Mouse (Mus musculus) lung, adult 2 months (tissue): Measurements from ENCODE around the gene Dchs1. TPM values are rescaled to one million over a fixed set of nuclear protein-coding genes. Genes with fewer than 3 reads are reported as not detected.

Source experiments
- DNase-seq: peaks from one replicate; pipeline ENCODE4 v3.0.0; 2022
- H3K4me1 ChIP-seq: fragments of 200-500 bp; 2 replicates; pipeline ENCODE4 v1.6.1; 2011; ENCODE audit warnings: low read length; ENCODE audit not compliant: control insufficient read depth, insufficient read depth
- H3K4me3 ChIP-seq: fragments of 200-500 bp; replicated peaks from 2 replicates; pipeline ENCODE3; 2011; ENCODE audit warnings: low read depth, mild to moderate bottlenecking, control low read depth, low read length; ENCODE audit errors: extremely low read depth
- CTCF ChIP-seq: fragments of 200-500 bp; IDR thresholded peaks from 2 replicates; pipeline ENCODE4 v1.5.1; 2011; ENCODE audit warnings: mild to moderate bottlenecking, low read length, control low read depth; ENCODE audit not compliant: insufficient read depth
- POLR2A ChIP-seq: fragments of 200-500 bp; IDR thresholded peaks from 2 replicates; pipeline ENCODE4 v1.6.1; 2011; ENCODE audit warnings: low read depth, mild to moderate bottlenecking, control low read depth, low read length, borderline replicate concordance; ENCODE audit errors: extremely low read depth
- WGBS: fragments of 180-500 bp; shearing (Covaris S2); methylation state at CpG from one replicate; pipeline ENCODE4 v1.1.7; 2018; 5-methylcytosine and 5-hydroxymethylcytosine counted together
- polyA plus RNA-seq: library from polyadenylated mRNA; depleted of rRNA; stranded (reverse); fragments of >200 nt; gene quantifications from 2 replicates; pipeline ENCODE4 v1.2.3, GENCODE M21; 2012

The Dchs1 gene
- polyA plus RNA-seq, 1 experiment, result 13.9 TPM

DNA sequence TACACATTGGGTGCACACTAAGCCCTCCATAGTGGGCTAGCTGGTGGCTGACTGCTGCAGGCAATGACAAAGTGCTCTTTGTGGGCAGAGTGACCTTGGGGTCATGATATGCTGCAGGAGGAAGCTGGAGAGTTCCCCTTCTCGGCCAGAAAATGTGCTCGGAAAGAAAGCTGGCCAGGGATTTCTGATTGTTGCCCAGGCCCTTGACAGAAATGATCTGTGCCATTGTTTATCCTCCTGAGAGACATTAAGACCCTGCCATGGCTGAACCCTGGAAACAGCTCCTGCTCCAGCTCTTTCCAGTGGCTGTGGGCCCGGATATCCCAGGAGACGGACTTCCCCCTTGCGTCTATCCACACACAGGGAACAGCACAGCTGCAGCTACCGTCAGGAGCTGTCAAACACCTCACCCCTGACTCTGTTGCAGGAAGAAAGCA lies 19.7 kb downstream of the Dchs1 start:
- DNase-seq, result no peak
- 19% methylated on average over 6 of the region's 6 CpGs for WGBS
- no peak for TF ChIP-seq CTCF
- TF ChIP-seq POLR2A, result no peak
- Histone ChIP-seq H3K4me3 (no peak overlapping the region), H3K4me1 (peaks cover 9% of the 10 kb centered on the region)

DNA sequence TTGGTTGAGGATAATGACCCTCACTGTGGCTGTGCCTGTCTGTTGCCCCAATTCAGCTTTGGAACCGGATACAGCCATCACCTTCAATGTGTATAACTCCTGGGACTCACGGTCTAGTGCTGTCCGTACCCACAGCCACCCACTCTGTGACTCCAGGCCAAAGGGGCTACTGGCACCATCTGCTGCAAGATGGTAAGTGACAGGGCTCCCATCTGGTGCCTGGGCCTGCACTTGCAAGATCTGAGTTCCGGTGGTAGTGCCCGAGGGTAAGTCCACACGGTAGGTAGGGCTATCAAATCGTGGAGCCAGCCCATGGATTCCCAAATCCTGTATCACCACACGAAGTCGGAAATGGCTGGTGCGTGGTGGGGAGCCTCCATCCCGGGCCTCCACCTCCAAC lies 23.1 kb downstream of the Dchs1 start:
- no peak overlapping the region for H3K4me3 ChIP-seq
- peaks cover 9% of the 10 kb centered on the region for H3K4me1 ChIP-seq
- no peak for DNase-seq
- no peak for TF ChIP-seq POLR2A
- TF ChIP-seq CTCF, result no peak
- WGBS, result 94% methylated on average over 11 of the region's 11 CpGs

DNA sequence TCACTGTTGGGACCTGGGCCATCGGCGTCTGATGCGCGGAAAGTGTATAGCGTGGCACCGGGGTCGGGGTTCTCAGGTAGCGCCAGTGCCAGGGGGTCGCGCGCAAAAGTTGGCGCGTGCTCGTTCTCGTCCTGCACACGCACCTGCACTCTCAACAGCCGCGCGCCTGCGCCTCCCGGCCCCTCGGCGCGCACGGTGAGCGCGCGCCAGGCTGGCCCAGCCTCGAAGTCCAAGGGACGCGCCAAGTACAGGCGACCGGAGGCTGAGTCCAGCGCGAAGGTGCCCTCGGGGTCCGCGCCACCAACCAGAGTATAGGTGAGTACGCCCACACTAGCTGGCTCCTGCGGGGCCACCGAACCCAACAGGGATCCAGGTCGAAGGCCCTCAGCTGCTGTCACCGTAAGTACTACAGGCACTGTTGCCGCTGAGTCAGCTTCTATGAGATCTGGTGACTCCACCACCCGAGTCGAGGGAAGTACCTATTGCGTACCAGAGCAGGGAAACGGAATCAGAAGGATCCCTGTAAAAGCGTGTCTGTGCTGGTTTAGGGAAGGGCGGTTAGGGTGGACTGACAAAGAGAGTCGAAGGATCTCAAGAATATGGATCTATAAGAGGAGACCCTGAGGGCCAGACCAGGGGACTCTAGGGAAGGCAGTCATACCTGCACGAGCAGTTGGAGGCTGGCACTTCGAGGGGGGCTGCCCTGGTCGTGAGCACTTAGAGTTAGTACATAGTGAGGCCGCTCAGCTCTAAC lies 24.8 kb downstream of the Dchs1 start:
- 66% methylated on average over 55 of the region's 55 CpGs for WGBS
- no peak overlapping the region for H3K4me3 ChIP-seq
- no peak for DNase-seq
- TF ChIP-seq CTCF, result no peak
- no peak for TF ChIP-seq POLR2A
- H3K4me1 ChIP-seq, result peaks cover 4% of the 10 kb centered on the region; the same call in 1 of the 2 replicates

DNA sequence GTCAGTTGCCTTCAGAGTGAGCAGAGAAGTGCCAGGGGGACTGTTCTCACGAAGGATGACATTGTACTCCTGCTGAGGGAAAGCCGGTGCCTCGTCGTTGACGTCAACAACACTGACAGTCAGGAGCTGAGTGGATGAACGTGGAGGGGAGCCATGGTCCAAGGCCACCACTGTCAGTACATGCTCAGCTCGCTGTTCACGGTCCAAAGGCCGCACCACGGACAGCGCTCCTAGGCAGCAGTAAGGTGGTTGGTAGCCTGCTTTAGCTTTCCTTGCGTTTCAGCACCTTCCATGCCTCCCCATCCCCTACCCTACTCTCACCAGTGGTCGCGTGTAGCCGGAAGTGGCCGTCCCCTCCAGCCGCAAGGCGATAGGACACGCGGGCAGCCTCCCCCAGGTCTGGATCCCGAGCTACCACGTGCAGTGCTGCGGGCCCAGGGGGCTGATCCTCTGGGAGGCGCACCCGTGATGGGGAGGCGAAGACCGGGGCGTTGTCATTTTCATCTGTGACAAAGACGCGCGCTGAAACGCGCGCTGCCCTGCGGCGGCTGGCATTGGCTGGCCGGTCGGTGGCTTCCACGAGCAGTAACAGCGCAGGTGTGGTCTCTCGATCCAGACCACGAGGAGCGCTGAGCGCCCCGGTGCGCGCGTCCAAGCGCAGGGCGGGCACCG lies 25.5 kb downstream of the Dchs1 start:
- H3K4me3 ChIP-seq, result no peak overlapping the region
- 63% methylated on average over 51 of the region's 51 CpGs for WGBS
- TF ChIP-seq CTCF (no peak), POLR2A (no peak)
- no peaks in the 10 kb centered on the region for H3K4me1 ChIP-seq
- DNase-seq, result no peak

DNA sequence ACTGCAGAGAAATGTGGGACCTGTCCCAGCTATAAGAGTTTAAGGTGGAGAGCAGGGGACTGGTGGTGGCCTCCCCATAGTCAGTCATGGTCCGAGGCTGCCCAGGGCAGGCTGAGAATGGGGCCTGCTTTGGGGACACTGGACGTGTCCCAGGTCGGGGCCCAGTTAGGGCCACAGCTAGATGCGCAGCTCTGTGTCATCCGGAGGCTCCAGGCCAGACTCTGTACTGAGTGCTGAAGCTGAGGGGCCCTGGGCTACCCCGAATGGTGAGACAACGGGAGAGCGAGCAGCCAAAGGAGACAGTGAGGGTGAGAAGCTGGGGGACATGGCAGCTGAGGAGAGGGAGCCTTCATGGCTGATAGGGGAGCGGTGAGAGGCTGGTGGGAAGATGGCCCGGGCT lies 34.2 kb downstream of the Dchs1 start:
- no peak for TF ChIP-seq POLR2A
- TF ChIP-seq CTCF, result no peak
- Histone ChIP-seq H3K4me3 (no peak overlapping the region), H3K4me1 (0 out of 2 replicates have a peak, but pooled peaks cover 7% of the 10 kb centered on the region)
- WGBS, result 93% methylated on average over 10 of the region's 10 CpGs
- DNase-seq, result no peak

DNA sequence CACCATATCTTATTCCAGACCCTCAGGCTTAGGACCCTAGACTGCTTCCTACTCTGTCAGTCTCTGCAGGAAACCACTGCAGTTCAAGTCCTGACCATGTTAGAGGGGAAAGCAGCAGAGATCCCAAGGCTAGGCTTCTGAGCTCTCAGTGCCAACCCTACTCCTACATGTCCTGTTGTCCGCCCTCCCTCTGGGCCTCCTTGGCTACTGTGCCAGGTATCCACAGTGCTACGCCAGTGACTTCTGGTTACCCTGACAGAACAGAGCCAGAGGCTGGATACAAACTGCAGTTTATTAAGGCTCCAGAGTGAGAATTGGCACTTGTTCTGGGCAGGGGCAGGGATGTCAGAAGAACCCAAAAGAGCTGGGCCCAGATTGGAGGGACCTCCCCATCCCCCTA lies 34.7 kb downstream of the Dchs1 start:
- DNase-seq, result no peak
- TF ChIP-seq CTCF (no peak), POLR2A (no peak)
- 89% methylated on average over 2 of the region's 2 CpGs for WGBS
- Histone ChIP-seq H3K4me1 (0 out of 2 replicates have a peak, but pooled peaks cover 7% of the 10 kb centered on the region), H3K4me3 (no peak overlapping the region)

DNA sequence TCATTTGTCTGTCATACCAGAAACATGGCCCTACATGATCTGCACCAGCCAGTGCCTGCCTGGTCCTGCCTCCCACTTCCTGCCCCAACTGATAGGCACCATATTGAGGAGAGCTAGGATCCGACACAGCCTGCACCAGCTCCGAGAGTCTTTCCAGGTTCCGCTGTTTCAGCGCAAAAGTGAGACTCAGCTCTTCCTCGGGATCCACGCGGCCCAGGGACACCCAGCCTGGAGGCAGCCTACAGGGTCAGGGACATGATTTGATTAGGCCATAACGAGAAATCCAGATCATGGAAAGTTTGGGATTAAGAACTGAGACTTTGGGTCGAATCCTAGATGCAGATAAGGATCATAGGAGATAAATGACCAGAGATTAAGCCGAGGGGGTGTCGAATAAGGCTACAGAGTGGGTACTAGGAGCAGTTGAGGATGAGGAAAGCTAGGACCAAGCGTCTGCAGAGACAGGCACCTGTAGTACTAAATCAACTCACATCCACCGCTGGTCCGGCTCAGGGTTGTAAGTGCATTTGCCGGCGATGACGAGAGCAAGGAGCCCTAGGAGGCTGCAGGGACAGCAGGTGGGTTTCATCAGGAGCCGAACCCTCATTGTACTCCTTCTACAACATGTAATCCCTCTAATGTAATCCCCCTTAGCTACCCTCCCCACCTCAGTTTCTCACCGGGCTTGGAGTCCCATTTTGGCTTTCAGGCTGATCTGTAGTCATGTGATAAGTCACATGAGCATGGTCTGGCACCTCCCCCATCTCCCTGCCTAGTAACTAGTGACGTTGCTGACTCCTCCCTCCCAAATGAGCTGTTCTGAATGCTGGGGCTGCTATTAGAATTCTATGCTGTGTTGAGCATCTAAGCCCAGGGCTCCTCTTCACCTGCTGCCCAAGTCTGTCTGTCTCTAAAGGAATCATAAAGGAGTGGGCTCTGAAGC lies 35.7 kb downstream of the Dchs1 start, which contains the start of gene Tpp1:
Gene Tpp1, minus strand, starts transcription at position 745 of the 943 bp plus-strand sequence.
- Histone ChIP-seq H3K4me1 (0 out of 2 replicates have a peak, but pooled peaks cover 7% of the 10 kb centered on the region), H3K4me3 (peak within 1 kb of the TSS; percentile 95)
- DNase-seq, result peak; percentile 89
- TF ChIP-seq POLR2A (peak; percentile 42; the same call in 1 of the 2 replicates), CTCF (no peak)
- WGBS, result 15% methylated on average over 20 of the region's 20 CpGs

DNA sequence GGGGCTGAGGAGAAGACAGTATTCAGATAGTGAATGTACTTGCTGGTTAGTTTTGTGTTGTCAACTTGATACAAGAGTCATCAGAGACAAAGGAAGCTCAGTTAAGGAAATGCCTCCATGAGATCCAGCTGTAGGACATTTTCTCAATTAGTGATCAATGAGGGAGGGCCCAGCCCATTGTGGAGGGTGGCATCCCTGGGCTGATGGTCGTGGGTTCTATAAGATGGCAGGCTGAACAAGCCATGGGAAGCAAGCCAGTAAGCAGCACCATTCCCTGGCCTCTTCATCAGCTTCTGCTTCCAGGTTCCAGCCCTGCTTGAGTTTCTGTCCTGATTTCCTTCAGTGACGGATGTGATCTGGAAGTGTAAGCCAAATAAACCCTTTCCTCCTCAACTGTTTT lies 39.7 kb downstream of the Dchs1 start:
- no peak for DNase-seq
- Histone ChIP-seq H3K4me3 (no peak overlapping the region), H3K4me1 (peaks cover 11% of the 10 kb centered on the region)
- no peak for TF ChIP-seq POLR2A
- TF ChIP-seq CTCF, result no peak
- 56% methylated on average over 2 of the region's 2 CpGs for WGBS

DNA sequence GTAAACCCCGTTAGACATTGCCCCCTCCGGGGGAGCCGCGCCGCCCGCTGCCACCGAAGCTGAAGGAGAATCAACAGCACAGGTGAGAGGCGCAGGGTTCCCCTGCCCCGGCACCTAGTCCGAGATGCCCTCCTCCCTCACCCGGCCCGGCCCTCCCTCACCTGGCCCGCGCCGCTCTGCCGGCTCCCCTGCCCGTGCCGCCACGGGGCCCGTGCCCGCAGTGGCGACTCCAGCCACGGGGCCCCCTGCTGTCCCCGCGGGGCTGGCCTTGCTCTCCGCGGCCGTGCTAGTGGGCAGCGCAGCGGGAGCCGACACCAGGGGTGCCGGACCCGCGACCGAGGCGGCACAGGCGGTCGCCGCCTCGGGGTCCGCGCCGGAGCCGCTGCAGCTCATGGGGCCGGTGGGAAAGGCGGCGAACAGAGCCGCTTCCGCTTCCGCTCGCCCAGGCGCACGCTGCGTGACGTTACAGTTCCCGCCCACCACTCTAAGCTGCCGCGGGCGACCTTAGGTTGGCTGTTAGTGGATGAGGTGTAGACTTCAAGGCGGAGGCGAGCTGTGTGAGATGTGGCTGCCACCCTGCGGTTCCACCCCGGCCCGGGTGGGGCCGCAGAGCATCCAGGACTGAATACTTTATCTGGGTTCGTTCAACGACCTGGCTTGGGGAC lies 43.4 kb downstream of the Dchs1 start, which contains the start of gene Taf10:
Gene Taf10, minus strand, starts transcription at position 436 of the 665 bp plus-strand sequence.
- DNase-seq, result peak; percentile 85
- TF ChIP-seq POLR2A (peak; percentile 45; the same call in 1 of the 2 replicates), CTCF (peak; percentile 11; the same call in 1 of the 2 replicates)
- peak within 1 kb of the TSS; percentile 66 for H3K4me3 ChIP-seq
- peaks cover 10% of the 10 kb centered on the region for H3K4me1 ChIP-seq
- under 1% methylated on average over 67 of the region's 67 CpGs for WGBS
